Mouse (Mus musculus) cerebellum, adult (tissue): ENCODE data around the gene 4930578G10Rik.

Experiments used
- ATAC-seq: cut with Nextera tagmentation; 2 replicates; pipeline ENCODE4 v1.9.2; 2017; ENCODE audit warnings: mild to moderate bottlenecking, moderate library complexity, mixed read lengths; ENCODE audit not compliant: insufficient number of reproducible peaks, low FRiP score, low TSS enrichment

4930578G10Rik gene

GRCm38 (mm10) chr4:42895118-42895517 is 159.8 kb downstream of the 4930578G10Rik start:
- no peak for ATAC-seq
